Mouse (Mus musculus): ENCODE data around the gene Nyap2. TPM values are rescaled to one million over a fixed set of nuclear protein-coding genes. Genes with fewer than 3 reads are reported as not detected.

Gene Nyap2
- polyA plus RNA-seq (2014; fragmentation: Nextera tagmentation; extraction: Ambion mirVana) = 0.41 and 0.54 TPM in 2 replicates

DNA sequence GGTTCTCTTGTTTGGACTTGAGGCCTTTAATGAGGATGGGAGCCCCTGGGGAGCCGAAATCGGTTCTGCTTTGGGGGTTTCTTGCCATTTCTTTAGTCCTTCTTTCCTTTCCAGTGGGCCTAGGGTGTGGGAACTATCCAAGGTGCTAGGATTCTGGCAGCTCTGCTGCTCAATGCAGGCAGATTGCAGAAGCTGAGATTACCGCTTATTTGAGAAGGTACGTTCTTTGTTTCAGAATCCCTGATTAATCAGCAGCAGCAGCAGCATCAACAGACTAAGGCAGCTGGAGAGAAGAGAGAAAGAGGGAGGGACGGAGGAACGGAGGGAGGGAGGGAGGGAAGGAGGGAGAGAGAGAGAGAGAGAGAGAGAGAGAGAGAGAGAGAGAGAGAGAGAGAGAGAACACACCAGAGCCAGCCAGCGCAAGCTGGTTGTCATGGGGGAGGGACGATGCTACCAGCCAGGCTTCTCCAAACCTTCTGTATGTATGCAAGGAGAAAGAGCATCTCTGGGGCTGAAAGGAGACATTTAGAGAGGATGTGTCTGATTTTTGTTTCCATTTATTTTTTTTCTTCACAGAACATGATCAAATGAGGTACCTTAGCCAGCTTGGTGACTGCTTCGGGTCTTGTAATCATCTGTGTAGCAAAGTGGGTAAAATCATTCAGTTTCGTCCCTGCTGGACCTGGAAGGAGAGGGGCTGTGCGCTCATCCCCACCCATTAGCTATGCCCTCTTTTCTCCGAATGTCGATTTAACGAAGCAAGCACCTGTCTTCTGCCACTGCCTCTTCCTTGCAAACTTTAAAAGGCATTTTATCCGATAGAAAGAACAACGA is at the start of gene Nyap2:
Gene Nyap2 (plus strand): TSS at position 120 of the 834 bp plus-strand sequence.
- 34% methylated on average over 16 of the region's 16 CpGs for WGBS

GRCm38 (mm10) chr1:81042907-81043868 is 33.6 kb upstream of the Nyap2 start:
- 61% methylated on average over 5 of the region's 5 CpGs for WGBS
- H3K9ac ChIP-seq (ENCODE audit: low read length) = no peak overlapping the region

More for the DNA sequence above, at the start of gene Nyap2:
- ATAC-seq (replicated peaks; ENCODE audit: low FRiP score, low TSS enrichment, low read depth) (no peak), DNase-seq (ENCODE audit: low spot score) (peak; percentile 54)
- H3K4me3 ChIP-seq (ENCODE audit: low read depth, low read length) = no peak within 1 kb of the TSS
- H3K27ac ChIP-seq (ENCODE audit: low read depth) = no peak within 1 kb of the TSS
- no peaks in the 10 kb centered on the region for H3K36me3 ChIP-seq (ENCODE audit: control insufficient read depth, insufficient read depth, low read length)
- H3K27me3 ChIP-seq (replicated peaks; ENCODE audit: control insufficient read depth, insufficient read depth, low read length) = no peaks in the 10 kb centered on the region
- no peaks in the 10 kb centered on the region for H3K4me1 ChIP-seq (replicated peaks; ENCODE audit: control insufficient read depth, insufficient read depth, low read length)
- H3K4me2 ChIP-seq (ENCODE audit: low read length) = no peak within 1 kb of the TSS
- H3K9me3 ChIP-seq (ENCODE audit: control insufficient read depth, low read length) = no peaks in the 10 kb centered on the region
- no peak within 1 kb of the TSS for H3K9ac ChIP-seq (ENCODE audit: low read length)

DNA sequence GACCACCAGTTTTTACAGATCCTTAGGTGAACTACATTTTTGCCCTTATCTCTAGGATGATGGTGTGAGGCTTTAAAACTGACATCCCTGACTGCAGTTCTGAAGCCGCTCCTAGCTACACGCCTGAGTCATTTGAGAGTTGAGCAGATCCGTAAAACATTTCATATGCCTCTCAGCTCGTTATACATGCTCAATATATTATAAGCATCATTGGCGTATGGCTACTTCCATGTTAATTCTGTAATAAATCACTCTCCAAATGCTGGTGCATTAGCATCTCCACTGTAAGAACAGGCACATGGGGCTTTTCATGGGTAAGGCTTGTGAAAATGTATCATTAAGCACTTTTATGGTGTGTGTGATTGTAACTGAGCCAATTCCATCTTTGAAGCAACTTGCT is 18.4 kb upstream of the Nyap2 start:
- H3K27me3 ChIP-seq (replicated peaks; ENCODE audit: control insufficient read depth, insufficient read depth, low read length) = no peaks in the 10 kb centered on the region
- no peaks in the 10 kb centered on the region for H3K36me3 ChIP-seq (ENCODE audit: control insufficient read depth, insufficient read depth, low read length)
- no peak for DNase-seq (ENCODE audit: low spot score)
- H3K4me2 ChIP-seq (ENCODE audit: low read length) = no peak overlapping the region
- no peak overlapping the region for H3K27ac ChIP-seq (ENCODE audit: low read depth)
- no peak for ATAC-seq (replicated peaks; ENCODE audit: low FRiP score, low TSS enrichment, low read depth)
- WGBS = 79% methylated on average over 5 of the region's 5 CpGs
- H3K9ac ChIP-seq (ENCODE audit: low read length) = no peak overlapping the region
- no peak overlapping the region for H3K4me3 ChIP-seq (ENCODE audit: low read depth, low read length)
- no peaks in the 10 kb centered on the region for H3K4me1 ChIP-seq (replicated peaks; ENCODE audit: control insufficient read depth, insufficient read depth, low read length)
- no peaks in the 10 kb centered on the region for H3K9me3 ChIP-seq (ENCODE audit: control insufficient read depth, low read length)

More at GRCm38 (mm10) chr1:81042907-81043868, 33.6 kb upstream of the Nyap2 start:
- Histone ChIP-seq H3K27me3 (replicated peaks; ENCODE audit: control insufficient read depth, insufficient read depth, low read length) (no peaks in the 10 kb centered on the region), H3K4me3 (ENCODE audit: low read depth, low read length) (no peak overlapping the region), H3K27ac (ENCODE audit: low read depth) (no peak overlapping the region), H3K4me1 (replicated peaks; ENCODE audit: control insufficient read depth, insufficient read depth, low read length) (no peaks in the 10 kb centered on the region), H3K4me2 (ENCODE audit: low read length) (no peak overlapping the region), H3K9me3 (ENCODE audit: control insufficient read depth, low read length) (no peaks in the 10 kb centered on the region), H3K36me3 (ENCODE audit: control insufficient read depth, insufficient read depth, low read length) (no peaks in the 10 kb centered on the region)
- ATAC-seq (replicated peaks; ENCODE audit: low FRiP score, low TSS enrichment, low read depth) (no peak), DNase-seq (ENCODE audit: low spot score) (no peak)

- Histone ChIP-seq H3K36me3 (ENCODE audit: control insufficient read depth, insufficient read depth, low read length) (no peaks in the 10 kb centered on the region), H3K4me1 (replicated peaks; ENCODE audit: control insufficient read depth, insufficient read depth, low read length) (no peaks in the 10 kb centered on the region), H3K9me3 (ENCODE audit: control insufficient read depth, low read length) (no peaks in the 10 kb centered on the region), H3K4me2 (ENCODE audit: low read length) (no peak overlapping the region), H3K27me3 (replicated peaks; ENCODE audit: control insufficient read depth, insufficient read depth, low read length) (no peaks in the 10 kb centered on the region), H3K27ac (ENCODE audit: low read depth) (no peak overlapping the region), H3K9ac (ENCODE audit: low read length) (no peak overlapping the region), H3K4me3 (ENCODE audit: low read depth, low read length) (no peak overlapping the region)
- DNase-seq (ENCODE audit: low spot score) = no peak
- 74% methylated on average over 2 of the region's 2 CpGs for WGBS
- ATAC-seq (replicated peaks; ENCODE audit: low FRiP score, low TSS enrichment, low read depth) = no peak
These were observed 17.9 kb upstream of the Nyap2 start for GRCm38 (mm10) chr1:81058835-81059234.

DNA sequence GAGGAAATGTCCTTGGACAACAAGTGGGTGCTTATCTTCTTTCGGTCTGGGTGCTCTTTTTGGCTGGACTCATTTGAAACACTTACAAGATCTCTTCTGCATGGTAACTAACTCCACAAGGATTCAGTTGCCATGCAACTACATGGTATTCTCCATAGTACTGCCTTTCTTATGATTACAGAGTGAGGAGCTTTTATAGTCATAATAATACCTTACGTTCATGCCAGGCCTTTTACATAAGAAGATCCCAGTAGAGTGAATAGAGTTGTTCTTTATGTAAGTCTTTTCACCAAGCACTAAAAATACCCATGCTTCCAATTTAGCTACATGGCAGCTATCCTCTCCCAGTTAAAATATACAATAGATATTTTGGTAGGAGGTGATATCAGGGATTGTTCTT is 13.9 kb upstream of the Nyap2 start:
- Histone ChIP-seq H3K4me3 (ENCODE audit: low read depth, low read length) (no peak overlapping the region), H3K4me2 (ENCODE audit: low read length) (no peak overlapping the region), H3K27me3 (replicated peaks; ENCODE audit: control insufficient read depth, insufficient read depth, low read length) (no peaks in the 10 kb centered on the region), H3K36me3 (ENCODE audit: control insufficient read depth, insufficient read depth, low read length) (no peaks in the 10 kb centered on the region), H3K4me1 (replicated peaks; ENCODE audit: control insufficient read depth, insufficient read depth, low read length) (no peaks in the 10 kb centered on the region), H3K9me3 (ENCODE audit: control insufficient read depth, low read length) (no peaks in the 10 kb centered on the region), H3K27ac (ENCODE audit: low read depth) (no peak overlapping the region), H3K9ac (ENCODE audit: low read length) (no peak overlapping the region)
- ATAC-seq (replicated peaks; ENCODE audit: low FRiP score, low TSS enrichment, low read depth) (no peak), DNase-seq (ENCODE audit: low spot score) (no peak)
- WGBS = 94% methylated on average over 2 of the region's 2 CpGs

DNA sequence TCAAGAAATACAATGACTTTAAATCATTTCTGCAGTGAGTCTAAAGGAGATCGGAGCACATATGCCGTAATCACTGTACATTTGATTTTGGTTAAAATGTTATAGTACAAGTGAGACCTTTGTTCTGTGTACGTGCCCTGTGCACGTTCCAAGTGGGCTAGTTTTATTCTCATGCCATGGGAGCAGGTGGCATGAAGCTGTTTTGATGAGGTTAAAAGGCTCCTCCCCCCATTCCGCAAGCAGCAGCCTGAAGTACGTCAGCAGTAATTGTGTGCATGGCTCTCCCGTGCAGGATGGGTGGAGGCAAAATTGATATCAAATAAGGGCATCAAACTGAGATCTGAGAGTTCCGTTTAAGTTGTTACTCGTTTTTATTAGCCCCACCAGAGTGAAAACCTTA is 491 bp upstream of the Nyap2 start:
- WGBS = 72% methylated on average over 9 of the region's 9 CpGs
- Histone ChIP-seq H3K36me3 (ENCODE audit: control insufficient read depth, insufficient read depth, low read length) (no peaks in the 10 kb centered on the region), H3K9me3 (ENCODE audit: control insufficient read depth, low read length) (no peaks in the 10 kb centered on the region), H3K4me3 (ENCODE audit: low read depth, low read length) (no peak overlapping the region), H3K27me3 (replicated peaks; ENCODE audit: control insufficient read depth, insufficient read depth, low read length) (no peaks in the 10 kb centered on the region), H3K27ac (ENCODE audit: low read depth) (no peak overlapping the region), H3K4me1 (replicated peaks; ENCODE audit: control insufficient read depth, insufficient read depth, low read length) (no peaks in the 10 kb centered on the region), H3K4me2 (ENCODE audit: low read length) (no peak overlapping the region), H3K9ac (ENCODE audit: low read length) (no peak overlapping the region)
- ATAC-seq (replicated peaks; ENCODE audit: low FRiP score, low TSS enrichment, low read depth) (no peak), DNase-seq (ENCODE audit: low spot score) (no peak)

- WGBS = 79% methylated on average over 9 of the region's 9 CpGs
These were observed 1.0 kb downstream of the Nyap2 start for GRCm38 (mm10) chr1:81077665-81078314.

GRCm38 (mm10) chr1:81087485-81087884 is 10.7 kb downstream of the Nyap2 start:
- Histone ChIP-seq H3K27ac (ENCODE audit: low read depth) (no peak overlapping the region), H3K4me1 (replicated peaks; ENCODE audit: control insufficient read depth, insufficient read depth, low read length) (no peaks in the 10 kb centered on the region), H3K4me3 (ENCODE audit: low read depth, low read length) (no peak overlapping the region), H3K9ac (ENCODE audit: low read length) (no peak overlapping the region), H3K9me3 (ENCODE audit: control insufficient read depth, low read length) (no peaks in the 10 kb centered on the region), H3K27me3 (replicated peaks; ENCODE audit: control insufficient read depth, insufficient read depth, low read length) (no peaks in the 10 kb centered on the region), H3K36me3 (ENCODE audit: control insufficient read depth, insufficient read depth, low read length) (no peaks in the 10 kb centered on the region), H3K4me2 (ENCODE audit: low read length) (no peak overlapping the region)
- ATAC-seq (replicated peaks; ENCODE audit: low FRiP score, low TSS enrichment, low read depth) (no peak), DNase-seq (ENCODE audit: low spot score) (no peak)
- WGBS = 78% methylated on average over 5 of the region's 5 CpGs

More at GRCm38 (mm10) chr1:81077665-81078314, 1.0 kb downstream of the Nyap2 start:
- H3K4me1 ChIP-seq (replicated peaks; ENCODE audit: control insufficient read depth, insufficient read depth, low read length) = no peaks in the 10 kb centered on the region
- no peak overlapping the region for H3K27ac ChIP-seq (ENCODE audit: low read depth)
- no peak overlapping the region for H3K4me2 ChIP-seq (ENCODE audit: low read length)
- ATAC-seq (replicated peaks; ENCODE audit: low FRiP score, low TSS enrichment, low read depth) (no peak), DNase-seq (ENCODE audit: low spot score) (no peak)
- no peak overlapping the region for H3K9ac ChIP-seq (ENCODE audit: low read length)
- no peaks in the 10 kb centered on the region for H3K9me3 ChIP-seq (ENCODE audit: control insufficient read depth, low read length)
- no peaks in the 10 kb centered on the region for H3K27me3 ChIP-seq (replicated peaks; ENCODE audit: control insufficient read depth, insufficient read depth, low read length)
- 0 out of 2 replicates have a peak overlapping the region, but pooled peaks have one; percentile 1 for H3K4me3 ChIP-seq (ENCODE audit: low read depth, low read length)
- H3K36me3 ChIP-seq (ENCODE audit: control insufficient read depth, insufficient read depth, low read length) = no peaks in the 10 kb centered on the region

All from intestine, embryonic 14.5 days (tissue).